Mouse (Mus musculus) urinary bladder, postnatal 25 days (tissue): ENCODE measurements around the gene Cd70.
A peak's percentile ranks its signal among the peaks of the same experiment; 100 is the strongest.

ENCODE experiments used
- DNase-seq: peaks from one replicate; pipeline ENCODE4 v3.0.0; 2022; ENCODE audit warnings: low spot score

The Cd70 gene

DNA sequence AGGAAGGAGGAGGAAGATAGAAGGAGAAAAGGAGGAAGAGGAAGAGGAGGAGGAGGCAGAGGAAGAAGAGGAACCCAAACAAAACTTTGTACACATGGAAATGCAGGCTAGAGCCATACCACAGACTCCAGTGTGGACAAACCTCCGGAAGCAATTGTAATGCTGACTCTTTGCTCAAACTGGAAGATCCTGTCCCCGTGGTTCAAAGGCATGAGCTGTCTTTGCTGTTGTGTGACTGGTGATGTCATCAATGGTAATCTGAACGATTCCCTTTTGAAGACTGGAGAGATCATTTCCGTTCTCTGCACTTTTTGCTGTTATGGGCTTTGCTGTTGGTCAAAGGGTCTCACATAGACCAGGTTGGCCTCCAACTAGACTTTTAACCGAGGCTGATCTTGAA lies 51.3 kb downstream of the Cd70 start:
- DNase-seq, result no peak

DNA sequence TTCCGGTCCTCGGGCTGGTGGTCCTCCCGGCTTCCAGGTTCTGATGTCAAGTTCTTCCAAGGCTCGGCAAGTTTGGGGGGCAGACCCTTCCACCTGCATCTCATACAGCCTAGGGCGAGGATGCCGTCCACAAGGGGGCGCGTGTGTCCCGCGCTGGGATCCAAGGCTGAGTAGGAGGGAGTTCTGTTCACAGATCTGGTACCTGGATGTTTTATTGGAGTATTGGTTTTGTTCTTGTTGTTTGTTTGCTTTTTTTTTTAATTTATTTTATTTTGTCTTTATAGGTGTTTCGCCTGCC lies 53.0 kb downstream of the Cd70 start:
- peak; percentile 87 for DNase-seq
